Mouse (Mus musculus) stomach, embryonic 14.5 days (tissue): ENCODE measurements around the gene Alg11. TPM values are rescaled to one million over a fixed set of nuclear protein-coding genes. Genes with fewer than 3 reads are reported as not detected.

Experiments used
- ATAC-seq: fragments of 200-750 bp; cut with Nextera tagmentation; 2 replicates; pipeline ENCODE4 v1.8.0; 2017; ENCODE audit warnings: low read depth, moderate TSS enrichment; ENCODE audit not compliant: insufficient number of reproducible peaks, insufficient read depth, low FRiP score
- H3K27ac ChIP-seq: fragments of 300-500 bp; sonication (generic); 2 replicates; pipeline ENCODE4 v1.5.1; 2014; ENCODE audit warnings: mild to moderate bottlenecking, low read length, moderate library complexity, mixed read lengths
- H3K27me3 ChIP-seq: fragments of 300-500 bp; sonication (generic); 2 replicates; pipeline ENCODE4 v1.6.1; 2014; ENCODE audit warnings: low read length, control low read depth, mixed read lengths; ENCODE audit not compliant: control insufficient read depth, insufficient read depth
- H3K36me3 ChIP-seq: fragments of 300-500 bp; sonication (generic); 2 replicates; pipeline ENCODE4 v1.6.1; 2014; ENCODE audit warnings: mild to moderate bottlenecking, control low read depth, low read length, moderate library complexity, mixed read lengths; ENCODE audit not compliant: control insufficient read depth, insufficient read depth
- H3K4me1 ChIP-seq: fragments of 300-500 bp; sonication (generic); 2 replicates; pipeline ENCODE4 v1.6.1; 2014; ENCODE audit warnings: low read length, control low read depth, mixed read lengths; ENCODE audit not compliant: control insufficient read depth, insufficient read depth
- H3K4me2 ChIP-seq: fragments of 300-500 bp; sonication (generic); replicated peaks from 2 replicates; pipeline ENCODE4 v1.6.1; 2014; ENCODE audit warnings: low read depth, low read length, control low read depth
- H3K4me3 ChIP-seq: fragments of 300-500 bp; sonication (generic); 2 replicates; pipeline ENCODE4 v1.5.1; 2014; ENCODE audit warnings: low read depth, low read length, control low read depth
- H3K9ac ChIP-seq: fragments of 300-500 bp; sonication (generic); replicated peaks from 2 replicates; pipeline ENCODE4 v1.6.1; 2014; ENCODE audit warnings: low read depth, mild to moderate bottlenecking, control low read depth, low read length, moderate library complexity, mixed read lengths
- H3K9me3 ChIP-seq: fragments of 300-500 bp; sonication (generic); 2 replicates; pipeline ENCODE4 v1.6.1; 2016; ENCODE audit warnings: low read depth, low read length, control low read depth; ENCODE audit not compliant: control insufficient read depth
- WGBS: fragments of 180-500 bp; shearing (Covaris S2); extraction: QIAGEN DNeasy Blood & Tissue Kit; methylation state at CpG from one replicate; pipeline ENCODE4 v1.1.7; 2014; 5-methylcytosine and 5-hydroxymethylcytosine counted together
- polyA plus RNA-seq: library from polyadenylated mRNA; unstranded; fragments of >200 nt; fragmentation: Nextera tagmentation; extraction: Ambion mirVana; gene quantifications from 2 replicates; pipeline ENCODE4 v1.2.1, GENCODE M21; 2014

Alg11 gene
- polyA plus RNA-seq = 37.0 and 40.3 TPM in 2 replicates

- H3K4me2 ChIP-seq = peak within 1 kb of the TSS; percentile 86
- H3K9ac ChIP-seq = peak within 1 kb of the TSS; percentile 36
- H3K4me3 ChIP-seq = peak within 1 kb of the TSS; percentile 61
- H3K36me3 ChIP-seq = peaks cover 12% of the 10 kb centered on the region
- 0% methylated on average over 33 of the region's 36 CpGs for WGBS
- H3K9me3 ChIP-seq = no peaks in the 10 kb centered on the region
- no peaks in the 10 kb centered on the region for H3K4me1 ChIP-seq
- peak; percentile 100 for ATAC-seq
- no peak within 1 kb of the TSS for H3K27ac ChIP-seq
- H3K27me3 ChIP-seq = 0 out of 2 replicates have a peak, but pooled peaks cover 4% of the 10 kb centered on the region
These were observed at the start of gene Alg11 for GRCm38 (mm10) chr8:22060446-22060889. Alg11 (plus strand) TSS chr8:22060721.

GRCm38 (mm10) chr8:22013034-22013707 is 47.4 kb upstream of the Alg11 start:
- no peak overlapping the region for H3K4me2 ChIP-seq
- H3K9ac ChIP-seq = no peak overlapping the region
- no peaks in the 10 kb centered on the region for H3K36me3 ChIP-seq
- WGBS = 83% methylated on average over 24 of the region's 24 CpGs
- H3K4me3 ChIP-seq = no peak overlapping the region
- no peaks in the 10 kb centered on the region for H3K9me3 ChIP-seq
- H3K27ac ChIP-seq = no peak overlapping the region
- ATAC-seq = 0 out of 2 replicates have a peak, but pooled peaks have one; percentile 44
- no peaks in the 10 kb centered on the region for H3K27me3 ChIP-seq
- no peaks in the 10 kb centered on the region for H3K4me1 ChIP-seq

GRCm38 (mm10) chr8:22017731-22018130 is 42.8 kb upstream of the Alg11 start:
- H3K4me2 ChIP-seq = no peak overlapping the region
- H3K4me1 ChIP-seq = no peaks in the 10 kb centered on the region
- no peak overlapping the region for H3K9ac ChIP-seq
- no peak overlapping the region for H3K27ac ChIP-seq
- 79% methylated on average over 7 of the region's 7 CpGs for WGBS
- no peaks in the 10 kb centered on the region for H3K36me3 ChIP-seq
- H3K9me3 ChIP-seq = no peaks in the 10 kb centered on the region
- H3K27me3 ChIP-seq = no peaks in the 10 kb centered on the region
- H3K4me3 ChIP-seq = no peak overlapping the region
- ATAC-seq = no peak

- no peak overlapping the region for H3K4me2 ChIP-seq
- ATAC-seq = peak; percentile 48; the same call in 1 of the 2 replicates
- no peaks in the 10 kb centered on the region for H3K4me1 ChIP-seq
- no peaks in the 10 kb centered on the region for H3K36me3 ChIP-seq
- no peaks in the 10 kb centered on the region for H3K27me3 ChIP-seq
- H3K9me3 ChIP-seq = no peaks in the 10 kb centered on the region
- no peak overlapping the region for H3K4me3 ChIP-seq
- no peak overlapping the region for H3K9ac ChIP-seq
- WGBS = 68% methylated on average over 5 of the region's 5 CpGs
- no peak overlapping the region for H3K27ac ChIP-seq
These were observed 41.0 kb upstream of the Alg11 start for GRCm38 (mm10) chr8:22019498-22019897.

- H3K36me3 ChIP-seq = no peaks in the 10 kb centered on the region
- no peak overlapping the region for H3K4me2 ChIP-seq
- H3K27ac ChIP-seq = no peak overlapping the region
- H3K9me3 ChIP-seq = no peaks in the 10 kb centered on the region
- ATAC-seq = no peak
- WGBS = 53% methylated on average over 7 of the region's 7 CpGs
- no peak overlapping the region for H3K9ac ChIP-seq
- H3K4me1 ChIP-seq = no peaks in the 10 kb centered on the region
- H3K27me3 ChIP-seq = no peaks in the 10 kb centered on the region
- no peak overlapping the region for H3K4me3 ChIP-seq
These were observed 38.3 kb upstream of the Alg11 start for GRCm38 (mm10) chr8:22022244-22022643.

- ATAC-seq = peak; percentile 90
- Histone ChIP-seq H3K9ac (no peak overlapping the region), H3K27me3 (no peaks in the 10 kb centered on the region)
These were observed 35.3 kb upstream of the Alg11 start for GRCm38 (mm10) chr8:22025241-22025640.

GRCm38 (mm10) chr8:22028973-22029372 is 31.5 kb upstream of the Alg11 start:
- Histone ChIP-seq H3K4me2 (no peak overlapping the region), H3K27ac (no peak overlapping the region), H3K36me3 (no peaks in the 10 kb centered on the region), H3K27me3 (no peaks in the 10 kb centered on the region), H3K4me1 (no peaks in the 10 kb centered on the region), H3K9me3 (no peaks in the 10 kb centered on the region), H3K4me3 (no peak overlapping the region), H3K9ac (no peak overlapping the region)
- ATAC-seq = no peak
- 90% methylated on average over 3 of the region's 3 CpGs for WGBS

More at GRCm38 (mm10) chr8:22025241-22025640, 35.3 kb upstream of the Alg11 start:
- Histone ChIP-seq H3K4me2 (no peak overlapping the region), H3K36me3 (no peaks in the 10 kb centered on the region), H3K4me3 (no peak overlapping the region), H3K27ac (peak overlapping the region; percentile 39; the same call in 1 of the 2 replicates), H3K9me3 (no peaks in the 10 kb centered on the region), H3K4me1 (no peaks in the 10 kb centered on the region)
- 45% methylated on average over 4 of the region's 4 CpGs for WGBS

- H3K4me3 ChIP-seq = no peak overlapping the region
- H3K4me2 ChIP-seq = no peak overlapping the region
- H3K27me3 ChIP-seq = no peaks in the 10 kb centered on the region
- H3K9me3 ChIP-seq = no peaks in the 10 kb centered on the region
- H3K4me1 ChIP-seq = no peaks in the 10 kb centered on the region
- no peaks in the 10 kb centered on the region for H3K36me3 ChIP-seq
- WGBS = 81% methylated on average over 3 of the region's 3 CpGs
- no peak for ATAC-seq
- no peak overlapping the region for H3K9ac ChIP-seq
- no peak overlapping the region for H3K27ac ChIP-seq
These were observed 29.5 kb upstream of the Alg11 start for GRCm38 (mm10) chr8:22030990-22031389.
